Mouse (Mus musculus) kidney, postnatal 0 days (tissue): ENCODE results near the gene Lrfn5. TPM values are rescaled to one million over a fixed set of nuclear protein-coding genes. Genes with fewer than 3 reads are reported as not detected.

Experiments used
- ATAC-seq: fragments of 200-750 bp; cut with Nextera tagmentation; replicated peaks from 2 replicates; pipeline ENCODE4 v1.8.0; 2017; ENCODE audit warnings: low read depth, moderate number of reproducible peaks, moderate TSS enrichment, moderate library complexity; ENCODE audit not compliant: low FRiP score
- DNase-seq: peaks from one replicate; pipeline ENCODE4 v3.0.0-alpha.2; 2016; ENCODE audit warnings: low spot score
- H3K27ac ChIP-seq: fragments of 300-500 bp; sonication (generic); 2 replicates; pipeline ENCODE4 v1.5.1; 2014; ENCODE audit warnings: mild to moderate bottlenecking
- H3K27me3 ChIP-seq: fragments of 300-500 bp; sonication (generic); 2 replicates; pipeline ENCODE4 v1.6.1; 2014; ENCODE audit warnings: low read length, mixed read lengths; ENCODE audit not compliant: insufficient read depth
- H3K36me3 ChIP-seq: fragments of 300-500 bp; sonication (generic); 2 replicates; pipeline ENCODE4 v1.6.1; 2014; ENCODE audit warnings: low read length, mixed read lengths; ENCODE audit not compliant: insufficient read depth
- H3K4me1 ChIP-seq: fragments of 300-500 bp; sonication (generic); replicated peaks from 2 replicates; pipeline ENCODE4 v1.6.1; 2014; ENCODE audit warnings: antibody characterized with exemption, low read length, mixed read lengths; ENCODE audit not compliant: insufficient read depth
- H3K4me2 ChIP-seq: fragments of 300-500 bp; sonication (generic); 2 replicates; pipeline ENCODE4 v1.6.1; 2014; ENCODE audit warnings: mild to moderate bottlenecking, low read length, moderate library complexity, mixed read lengths
- H3K4me3 ChIP-seq: fragments of 300-500 bp; sonication (generic); replicated peaks from 2 replicates; pipeline ENCODE4 v1.5.1; 2014; ENCODE audit warnings: low read depth, low read length
- H3K9ac ChIP-seq: fragments of 300-500 bp; sonication (generic); 2 replicates; pipeline ENCODE4 v1.6.1; 2014; ENCODE audit warnings: low read depth, low read length
- H3K9me3 ChIP-seq: fragments of 300-500 bp; sonication (generic); replicated peaks from 2 replicates; pipeline ENCODE4 v1.6.1; 2016; ENCODE audit warnings: low read length, inconsistent platforms, mixed read lengths
- CTCF ChIP-seq: IDR thresholded peaks from 2 replicates; pipeline ENCODE4 v1.5.1; 2016; ENCODE audit warnings: antibody characterized with exemption, low read depth, mild to moderate bottlenecking, moderate library complexity
- WGBS: fragments of 180-500 bp; shearing (Covaris S2); extraction: QIAGEN DNeasy Blood & Tissue Kit; methylation state at CpG from one replicate; pipeline ENCODE4 v1.1.7; 2014; 5-methylcytosine and 5-hydroxymethylcytosine counted together
- polyA plus RNA-seq: library from polyadenylated mRNA; unstranded; fragments of >200 nt; fragmentation: Nextera tagmentation; extraction: Ambion mirVana; gene quantifications from 2 replicates; pipeline ENCODE4 v1.2.1, GENCODE M21; 2015

Lrfn5 gene
- 0.33 and 0.37 TPM in 2 replicates for polyA plus RNA-seq

- Histone ChIP-seq H3K4me2 (peak within 1 kb of the TSS; percentile 92), H3K9me3 (no peaks in the 10 kb centered on the region), H3K27me3 (peaks cover 40% of the 10 kb centered on the region), H3K4me1 (0 out of 2 replicates have a peak, but pooled peaks cover 3% of the 10 kb centered on the region), H3K27ac (no peak within 1 kb of the TSS), H3K9ac (0 out of 2 replicates have a peak within 1 kb of the TSS, but pooled peaks have one; percentile 32), H3K36me3 (no peaks in the 10 kb centered on the region), H3K4me3 (peak within 1 kb of the TSS; percentile 49)
- no peak for TF ChIP-seq CTCF
- ATAC-seq (peak; percentile 89), DNase-seq (peak; percentile 57)
- WGBS, result under 1% methylated on average over 48 of the region's 50 CpGs
These were observed at the start of gene Lrfn5 for GRCm38 (mm10) chr12:61522829-61523370. TSS of gene Lrfn5 (plus strand) at chr12:61523150.

- H3K9me3 ChIP-seq, result no peaks in the 10 kb centered on the region
- no peak for TF ChIP-seq CTCF
- H3K4me1 ChIP-seq, result 0 out of 2 replicates have a peak, but pooled peaks cover 3% of the 10 kb centered on the region
- H3K27me3 ChIP-seq, result peaks cover 40% of the 10 kb centered on the region
- no peaks in the 10 kb centered on the region for H3K36me3 ChIP-seq
- WGBS, result 2% methylated on average over 20 of the region's 20 CpGs
- no peak for ATAC-seq
- no peak overlapping the region for H3K4me3 ChIP-seq
- H3K9ac ChIP-seq, result no peak overlapping the region
- H3K4me2 ChIP-seq, result peak overlapping the region; percentile 22; the same call in 1 of the 2 replicates
- H3K27ac ChIP-seq, result no peak overlapping the region
- DNase-seq, result peak; percentile 7
These were observed 1.3 kb upstream of the Lrfn5 start for GRCm38 (mm10) chr12:61521501-61522147.

GRCm38 (mm10) chr12:61522148-61522828, 662 bp upstream of the Lrfn5 start:
- Histone ChIP-seq H3K9me3 (no peaks in the 10 kb centered on the region), H3K4me2 (peak overlapping the region; percentile 92), H3K9ac (no peak overlapping the region), H3K4me3 (peak overlapping the region; percentile 49), H3K4me1 (0 out of 2 replicates have a peak, but pooled peaks cover 3% of the 10 kb centered on the region), H3K27ac (no peak overlapping the region), H3K36me3 (no peaks in the 10 kb centered on the region), H3K27me3 (peaks cover 40% of the 10 kb centered on the region)
- 3% methylated on average over 6 of the region's 6 CpGs for WGBS
- peak; percentile 2 for DNase-seq
- no peak for ATAC-seq
- TF ChIP-seq CTCF, result no peak

GRCm38 (mm10) chr12:61523631-61524182, 757 bp downstream of the Lrfn5 start:
- peak overlapping the region; percentile 49 for H3K4me3 ChIP-seq
- peaks cover 40% of the 10 kb centered on the region for H3K27me3 ChIP-seq
- 0 out of 2 replicates have a peak, but pooled peaks cover 3% of the 10 kb centered on the region for H3K4me1 ChIP-seq
- ATAC-seq (no peak), DNase-seq (no peak)
- no peak for TF ChIP-seq CTCF
- no peak overlapping the region for H3K9ac ChIP-seq
- WGBS, result 1% methylated on average over 16 of the region's 16 CpGs
- H3K9me3 ChIP-seq, result no peaks in the 10 kb centered on the region
- H3K36me3 ChIP-seq, result no peaks in the 10 kb centered on the region
- no peak overlapping the region for H3K27ac ChIP-seq
- peak overlapping the region; percentile 92 for H3K4me2 ChIP-seq

- H3K9me3 ChIP-seq, result no peaks in the 10 kb centered on the region
- ATAC-seq, result no peak
- no peak overlapping the region for H3K27ac ChIP-seq
- H3K4me2 ChIP-seq, result peak overlapping the region; percentile 92
- 0 out of 2 replicates have a peak, but pooled peaks cover 3% of the 10 kb centered on the region for H3K4me1 ChIP-seq
- no peak for TF ChIP-seq CTCF
- WGBS, result 1% methylated on average over 33 of the region's 33 CpGs
- no peaks in the 10 kb centered on the region for H3K36me3 ChIP-seq
- peak overlapping the region; percentile 49 for H3K4me3 ChIP-seq
- H3K27me3 ChIP-seq, result peaks cover 40% of the 10 kb centered on the region
- peak; percentile 4 for DNase-seq
- no peak overlapping the region for H3K9ac ChIP-seq
These were observed 1.3 kb downstream of the Lrfn5 start for GRCm38 (mm10) chr12:61524183-61524651.

GRCm38 (mm10) chr12:61526199-61526598, 3.2 kb downstream of the Lrfn5 start:
- Histone ChIP-seq H3K4me2 (no peak overlapping the region), H3K27ac (no peak overlapping the region), H3K4me1 (0 out of 2 replicates have a peak, but pooled peaks cover 3% of the 10 kb centered on the region), H3K36me3 (no peaks in the 10 kb centered on the region), H3K27me3 (peaks cover 33% of the 10 kb centered on the region), H3K9ac (no peak overlapping the region), H3K4me3 (no peak overlapping the region), H3K9me3 (no peaks in the 10 kb centered on the region)
- peak; percentile 12 for DNase-seq
- TF ChIP-seq CTCF, result peak; percentile 34; the same call in 1 of the 2 replicates
- WGBS, result 3% methylated on average over 9 of the region's 9 CpGs
- no peak for ATAC-seq
